Comparison of ENCODE assay signal across 12 mouse cellular contexts in the genomic region with DNA sequence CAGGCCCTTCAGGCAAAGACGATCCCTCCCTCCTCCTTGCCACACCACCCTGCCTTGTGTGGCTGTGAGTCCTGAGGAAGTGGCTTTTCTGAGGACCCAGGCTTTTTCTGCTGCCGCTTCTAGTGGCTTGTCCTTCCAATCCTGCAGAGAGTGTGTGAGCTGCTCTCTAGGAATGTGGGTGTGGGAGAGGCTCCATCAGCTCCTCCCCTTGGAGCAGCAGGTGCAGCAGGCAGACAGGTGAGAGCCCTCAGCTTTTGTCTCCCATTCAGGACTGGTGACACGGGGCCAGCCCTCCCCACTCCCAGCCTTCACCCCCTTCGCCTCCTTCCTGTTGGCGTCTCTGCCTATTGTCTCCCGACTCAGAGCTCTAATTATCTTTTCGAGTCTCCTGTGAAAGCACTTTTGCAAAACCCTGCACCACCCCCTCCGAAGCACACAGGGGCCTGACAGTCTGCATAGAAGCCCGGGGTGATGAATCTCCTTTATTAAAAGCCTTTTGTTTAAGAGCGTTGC.
DNase-seq lines count a peak whose midpoint lies in the region; ATAC-seq lines count a peak whose summit lies in the region.
"Had no signal": no experiment of that assay in that cellular context is flagged by ENCODE, and none has a peak within 500 bp of the region (broad histone marks: within the 10 kb centered on the region; RNA-seq: fewer than 3 reads in every experiment).

No protein-coding gene starts in this region.

- peaks cover 35% of the 10 kb centered on the region for H3K27me3 ChIP-seq in kidney, embryonic 15.5 days
- peaks cover 27% of the 10 kb centered on the region for H3K27me3 ChIP-seq in hindbrain, embryonic 10.5 days (ENCODE audit: insufficient read depth, poor library complexity, severe bottlenecking)
- peaks cover 6% of the 10 kb centered on the region; the same call in 1 of the 2 replicates for H3K27me3 ChIP-seq in neural tube, embryonic 12.5 days (replicated peaks)

- no peak overlapping the region for H3K4me3 ChIP-seq in kidney, embryonic 15.5 days (replicated peaks)
- peak overlapping the region; percentile 43 for H3K4me3 ChIP-seq in hindbrain, embryonic 10.5 days
- H3K4me3 ChIP-seq in neural tube, embryonic 12.5 days, result no peak overlapping the region
- H3K4me3 ChIP-seq: limb, embryonic 10.5 days; megakaryocyte, embryonic 14.5 days had no signal

- no peak overlapping the region for H3K27ac ChIP-seq in kidney, embryonic 15.5 days
- H3K27ac ChIP-seq in hindbrain, embryonic 10.5 days, result peak overlapping the region; percentile 82
- H3K27ac ChIP-seq in neural tube, embryonic 12.5 days, result 0 out of 2 replicates have a peak overlapping the region, but pooled peaks have one; percentile 22
- H3K27ac ChIP-seq: limb, embryonic 10.5 days had no signal

- no peaks in the 10 kb centered on the region for H3K9me3 ChIP-seq in kidney, embryonic 15.5 days (replicated peaks)
- no peaks in the 10 kb centered on the region for H3K9me3 ChIP-seq in hindbrain, embryonic 10.5 days
- no peaks in the 10 kb centered on the region for H3K9me3 ChIP-seq in neural tube, embryonic 12.5 days
- H3K9me3 ChIP-seq: limb, embryonic 10.5 days had no signal

- DNase-seq in kidney, adult 9 months, result no peak
- DNase-seq in embryo, embryonic 10 days (ENCODE audit: low spot score), result peak; percentile 50
- DNase-seq in hindbrain, embryonic 10.5 days (ENCODE audit: low spot score), result peak; percentile 51
- no peak for DNase-seq in spleen, adult 12 weeks (ENCODE audit: low spot score)
- DNase-seq in thymus, postnatal 0 days (ENCODE audit: low spot score), result no peak
- DNase-seq in ovary, postnatal 10 days (ENCODE audit: low spot score), result no peak
- DNase-seq: adrenal gland, postnatal 25 days; heart, postnatal 36 days had no signal

- 3% methylated on average over 10 of the region's 10 CpGs for WGBS in kidney, embryonic 15.5 days
- WGBS in hindbrain, embryonic 10.5 days, result 5% methylated on average over 10 of the region's 10 CpGs
- WGBS in neural tube, embryonic 12.5 days, result 3% methylated on average over 10 of the region's 10 CpGs

- H3K9ac ChIP-seq in kidney, embryonic 15.5 days, result no peak overlapping the region
- no peak overlapping the region for H3K9ac ChIP-seq in neural tube, embryonic 12.5 days

- no peak for ATAC-seq in kidney, embryonic 15.5 days (replicated peaks; ENCODE audit: low FRiP score)
- peak; percentile 73 for ATAC-seq in neural tube, embryonic 12.5 days (ENCODE audit: low FRiP score, low read depth)

- peak overlapping the region; percentile 41 for H3K4me2 ChIP-seq in kidney, embryonic 15.5 days
- H3K4me2 ChIP-seq in neural tube, embryonic 12.5 days (replicated peaks), result peak overlapping the region; percentile 48

- no peaks in the 10 kb centered on the region for H3K36me3 ChIP-seq in kidney, embryonic 15.5 days
- no peaks in the 10 kb centered on the region for H3K36me3 ChIP-seq in hindbrain, embryonic 10.5 days
- H3K36me3 ChIP-seq in neural tube, embryonic 12.5 days, result no peaks in the 10 kb centered on the region
- H3K36me3 ChIP-seq: limb, embryonic 10.5 days had no signal

- H3K4me1 ChIP-seq in kidney, embryonic 15.5 days, result peaks cover 7% of the 10 kb centered on the region
- peaks cover 48% of the 10 kb centered on the region for H3K4me1 ChIP-seq in hindbrain, embryonic 10.5 days (replicated peaks)
- H3K4me1 ChIP-seq in neural tube, embryonic 12.5 days, result peaks cover 24% of the 10 kb centered on the region

Comparison
In these comparisons a context has a peak if more than half of its experiments do, and no peak if none do; other contexts are left out.
1. DNase-seq: peak in embryo, embryonic 10 days (single experiment) and hindbrain, embryonic 10.5 days (single experiment); none in kidney, adult 9 months (single experiment), spleen, adult 12 weeks (single experiment), thymus, postnatal 0 days (single experiment) and ovary, postnatal 10 days (single experiment).